Mouse (Mus musculus) myocyte (in vitro differentiated cells): Measurements from ENCODE around the gene Rad54l2.
A peak's percentile ranks its signal among the peaks of the same experiment; 100 is the strongest.

ENCODE experiments used
- CEBPB ChIP-seq: IDR thresholded peaks from 2 replicates; pipeline ENCODE4 v1.6.1; 2011; ENCODE audit warnings: mild to moderate bottlenecking, moderate library complexity; ENCODE audit not compliant: poor library complexity, insufficient read depth, severe bottlenecking
- E2F4 ChIP-seq: IDR thresholded peaks from one replicate; pipeline ENCODE4 v1.6.1; 2011; ENCODE audit warnings: mild to moderate bottlenecking, control low read depth, moderate library complexity; ENCODE audit not compliant: insufficient read depth
- MAX ChIP-seq: IDR thresholded peaks from one replicate; pipeline ENCODE4 v1.6.1; 2011; ENCODE audit warnings: low read depth, mild to moderate bottlenecking, control low read depth
- MYOD1 ChIP-seq, 3 experiments: IDR thresholded peaks; one replicate each; pipeline ENCODE4 v1.6.1; 2011; ENCODE audit warnings: control low read depth in 2 of 3, low read depth in 2 of 3, mild to moderate bottlenecking in 2 of 3, moderate library complexity in 1 of 3; ENCODE audit not compliant: insufficient read length in 2 of 3, control insufficient read depth in 1 of 3
- POLR2A ChIP-seq: IDR thresholded peaks from one replicate; pipeline ENCODE4 v1.6.1; 2011; ENCODE audit warnings: low read depth, mild to moderate bottlenecking, control low read depth, moderate library complexity; ENCODE audit not compliant: insufficient read length
- SRF ChIP-seq: IDR thresholded peaks from one replicate; pipeline ENCODE4 v1.6.1; 2011; ENCODE audit warnings: low read depth; ENCODE audit not compliant: control insufficient read depth, insufficient read length
- TCF3 ChIP-seq: IDR thresholded peaks from one replicate; pipeline ENCODE4 v1.6.1; 2011; ENCODE audit warnings: low read depth, control low read depth; ENCODE audit not compliant: insufficient read length

DNA sequence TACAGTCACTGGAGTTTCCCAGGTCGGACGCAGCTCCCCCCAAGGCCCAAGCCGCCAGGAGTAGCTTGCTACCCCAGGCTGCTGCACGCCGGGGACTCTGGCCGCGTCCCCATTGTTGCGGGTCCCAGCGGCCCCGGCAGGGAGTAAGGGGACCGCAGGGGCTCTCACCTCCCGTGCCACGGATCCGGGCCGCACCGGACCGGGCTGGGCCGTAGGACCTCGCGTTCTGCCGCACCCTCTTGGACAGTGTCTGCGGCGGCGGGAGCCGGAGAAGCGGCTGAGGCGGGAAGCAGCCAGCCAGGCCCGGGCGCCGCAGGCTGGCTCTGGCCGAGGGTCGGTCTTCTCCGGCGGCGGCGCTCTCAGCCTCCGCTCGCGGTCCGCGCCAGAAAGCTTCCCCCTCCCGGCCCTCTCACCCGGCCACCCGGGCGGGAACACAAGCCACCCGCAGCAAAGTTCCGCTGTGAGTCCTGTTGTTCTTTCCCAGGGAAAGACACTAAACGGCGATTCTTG is at the start of gene Rad54l2:
- peak; percentile 79 for TF ChIP-seq POLR2A
- no peak for TF ChIP-seq TCF3
- TF ChIP-seq CEBPB: no peak
- TF ChIP-seq E2F4: no peak
- TF ChIP-seq MYOD1 (IDR thresholded peaks at IDR 0.05; ENCODE audit: control insufficient read depth in 1 of 3, insufficient read length in 2 of 3, low read depth in 2 of 3): no peak
- no peak for TF ChIP-seq MAX
- no peak for TF ChIP-seq SRF
